Mouse (Mus musculus) thymus, postnatal 25 days (tissue): ENCODE measurements at regions not wholly inside any gene's neighbourhood (a gene's known extent, or its start where the extent isn't known, plus 50 kb on each side); places are given as distances from the start of the nearest gene placed in this dataset.

Experiments
- DNase-seq: peaks from one replicate; pipeline ENCODE4 v3.0.0; 2022

- no peak for DNase-seq
Measured at GRCm38 (mm10) chr1:155041592-155041991, 57.8 kb downstream of the Ier5 start.

DNA sequence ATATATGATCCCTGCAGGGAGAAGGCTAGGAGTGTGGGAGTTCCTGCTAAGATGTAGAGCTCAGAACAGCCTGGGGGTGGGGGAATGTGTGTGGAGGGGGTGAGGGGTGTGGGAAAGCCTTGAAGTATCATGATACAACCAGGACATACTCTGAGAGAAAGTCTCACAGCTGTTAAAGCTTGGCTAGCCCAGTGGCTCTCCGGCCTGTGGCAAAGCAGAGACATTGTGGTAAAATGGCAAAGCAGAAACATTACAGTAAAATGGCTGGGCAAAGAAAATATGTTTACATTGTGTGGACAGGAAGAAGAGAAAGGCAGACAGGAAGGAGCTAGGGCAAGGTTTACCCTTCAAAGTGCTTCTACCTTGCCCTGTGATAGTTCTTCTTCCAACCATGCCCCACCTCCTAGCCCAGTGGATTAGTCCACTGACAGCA lies 58.5 kb downstream of the Ier5 start:
- no peak for DNase-seq

GRCm38 (mm10) chr1:155040086-155040726 lies 59.2 kb downstream of the Ier5 start:
- no peak for DNase-seq

- no peak for DNase-seq
Measured at GRCm38 (mm10) chr1:155038631-155039625, 60.5 kb downstream of the Ier5 start.

DNA sequence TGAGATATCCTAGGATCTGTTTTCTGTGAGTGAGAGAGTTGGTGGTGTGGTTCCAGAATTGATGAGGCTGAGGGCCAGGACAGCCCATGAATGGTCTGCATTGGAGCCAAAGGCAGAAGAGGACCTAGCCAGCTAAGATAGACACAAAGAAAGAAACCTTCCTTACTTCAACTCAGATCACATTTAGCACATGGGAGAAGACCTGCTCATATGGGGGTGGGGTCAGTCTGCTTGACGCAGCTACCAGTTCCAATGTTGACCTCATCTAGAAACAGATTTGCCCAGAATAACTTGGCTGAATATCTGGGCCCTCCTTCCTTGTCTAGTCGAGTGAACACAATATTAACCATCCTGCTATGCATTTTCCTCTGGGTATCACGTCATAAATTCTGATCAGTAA lies 62.0 kb downstream of the Ier5 start:
- DNase-seq: no peak

DNA sequence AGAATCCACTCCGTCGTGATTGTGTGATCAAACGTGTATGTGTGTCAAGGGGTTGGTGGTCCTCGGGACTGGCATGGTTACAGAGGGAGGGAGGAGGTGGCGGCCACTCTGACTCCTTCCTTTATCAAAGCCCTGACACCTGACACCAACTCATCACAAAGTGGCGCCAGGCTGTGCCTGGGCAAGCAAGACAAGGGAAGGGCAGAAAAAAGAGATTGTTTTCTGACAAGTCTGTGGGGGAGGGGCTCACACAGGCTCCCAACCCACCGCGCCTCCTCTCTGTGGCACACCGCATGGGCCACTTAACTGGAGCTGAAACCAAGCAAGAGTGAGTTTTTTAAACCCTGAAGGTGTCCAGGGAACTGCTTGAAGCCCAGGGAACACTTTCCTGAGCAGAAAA lies 68.5 kb downstream of the Ier5 start:
- DNase-seq: no peak

DNA sequence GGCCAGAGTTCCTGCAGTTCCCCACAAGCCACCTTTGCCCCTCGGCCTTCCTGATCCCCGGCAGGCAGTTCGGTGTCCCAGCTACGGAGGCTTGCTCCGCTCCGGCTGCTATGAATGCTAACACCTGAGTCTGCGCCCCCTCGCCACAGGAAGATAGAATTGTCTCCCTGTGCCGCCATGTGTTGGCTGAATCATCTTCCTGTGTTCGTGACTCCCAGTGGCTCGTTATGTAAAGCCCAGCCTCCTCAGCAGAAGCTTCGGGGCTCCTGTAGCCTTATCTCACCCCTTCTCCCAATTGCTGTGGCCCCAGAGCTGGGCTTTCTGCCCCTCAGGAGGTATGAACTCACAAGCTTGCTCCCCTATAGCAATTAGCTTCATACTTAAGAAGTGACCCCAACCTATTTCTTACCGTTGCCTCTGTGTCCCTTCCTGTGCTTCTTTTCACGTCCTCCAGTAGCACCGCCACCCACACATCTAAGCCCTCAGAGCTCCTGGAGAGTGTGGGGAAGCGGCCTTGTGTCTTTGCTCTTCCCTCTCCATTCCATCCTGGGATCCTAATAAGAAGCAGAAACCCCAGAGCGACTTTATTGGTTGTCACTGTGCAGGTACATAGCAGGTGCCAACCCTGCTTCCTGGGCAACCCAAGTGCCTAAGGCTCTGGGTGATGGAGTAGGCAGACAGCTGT lies 70.1 kb downstream of the Ier5 start:
- peak; percentile 74 for DNase-seq

GRCm38 (mm10) chr1:155028735-155029134 lies 70.7 kb downstream of the Ier5 start:
- peak; percentile 54 for DNase-seq

- DNase-seq: no peak
Measured at GRCm38 (mm10) chr1:155028147-155028546, 71.3 kb downstream of the Ier5 start.

- DNase-seq: peak; percentile 84
Measured at GRCm38 (mm10) chr1:155027583-155027982, 71.9 kb downstream of the Ier5 start.

DNA sequence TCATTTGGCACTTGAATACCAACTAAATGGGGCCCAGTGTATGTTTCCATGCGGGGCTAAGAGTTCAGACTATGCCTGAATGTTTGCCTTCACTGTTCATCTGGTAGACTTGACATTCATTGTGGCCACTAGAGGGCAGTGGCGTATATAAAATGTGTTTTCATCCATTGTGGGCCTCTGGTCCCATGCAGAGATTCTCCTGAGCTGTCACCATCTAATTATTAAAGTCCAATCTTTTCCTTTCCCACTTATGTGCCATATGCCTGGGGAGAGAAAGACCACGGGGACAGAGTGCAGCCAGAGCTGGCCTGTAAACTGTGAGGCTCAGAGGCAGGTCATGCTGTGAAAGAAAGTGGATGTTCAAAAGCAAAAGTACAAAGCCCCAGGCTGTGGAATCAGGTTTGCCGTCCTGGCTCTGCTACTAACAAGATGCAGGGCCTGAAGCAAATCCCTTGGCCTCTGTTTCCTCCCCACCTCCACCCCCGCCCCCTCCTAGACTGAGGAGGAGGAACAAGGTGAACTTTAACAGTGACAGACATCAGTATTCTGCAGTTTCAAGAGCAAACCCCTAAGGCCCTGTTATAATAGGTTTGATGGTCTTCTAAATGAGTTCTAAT lies 73.5 kb downstream of the Ier5 start:
- peak; percentile 81 for DNase-seq

DNA sequence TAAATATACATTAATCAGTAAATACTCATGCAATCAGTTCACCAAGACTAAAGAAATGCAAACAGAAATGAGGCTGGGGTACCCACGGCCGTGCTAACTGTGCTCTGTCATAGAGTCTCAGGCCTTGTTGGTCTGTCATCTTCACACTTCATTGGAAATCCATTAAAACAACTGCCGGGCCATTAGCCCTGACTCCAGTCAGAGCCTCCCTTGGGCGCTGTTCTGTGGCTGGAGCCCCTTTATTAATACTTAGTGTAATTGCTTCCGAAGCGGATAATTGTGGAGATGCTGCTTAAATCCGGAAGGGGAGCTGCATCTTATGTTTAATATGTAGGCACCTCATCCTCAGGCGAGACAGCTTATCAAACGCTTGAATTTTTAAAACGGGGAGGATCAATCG lies 76.1 kb downstream of the Ier5 start:
- no peak for DNase-seq

DNA sequence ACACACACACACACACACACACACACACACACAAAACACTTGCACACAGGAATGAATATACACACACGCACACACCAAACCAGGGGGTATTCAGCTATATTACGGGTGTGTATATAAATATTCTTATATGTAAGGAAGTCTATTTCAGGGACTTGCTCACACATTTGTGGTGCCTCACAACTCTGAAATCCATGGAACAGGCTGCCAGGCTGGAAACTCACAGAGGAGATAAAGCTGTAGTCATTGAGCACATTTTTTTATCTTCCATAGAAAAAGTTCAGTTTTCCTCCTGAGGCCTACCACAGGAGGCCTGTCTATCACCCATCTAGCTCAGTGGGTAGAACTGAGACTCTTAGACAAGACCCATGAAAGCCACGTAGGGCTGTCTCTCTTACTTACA lies 83.8 kb downstream of the Ier5 start:
- no peak for DNase-seq

- DNase-seq: no peak
Measured at GRCm38 (mm10) chr1:155014944-155015343, 84.5 kb downstream of the Ier5 start.

DNA sequence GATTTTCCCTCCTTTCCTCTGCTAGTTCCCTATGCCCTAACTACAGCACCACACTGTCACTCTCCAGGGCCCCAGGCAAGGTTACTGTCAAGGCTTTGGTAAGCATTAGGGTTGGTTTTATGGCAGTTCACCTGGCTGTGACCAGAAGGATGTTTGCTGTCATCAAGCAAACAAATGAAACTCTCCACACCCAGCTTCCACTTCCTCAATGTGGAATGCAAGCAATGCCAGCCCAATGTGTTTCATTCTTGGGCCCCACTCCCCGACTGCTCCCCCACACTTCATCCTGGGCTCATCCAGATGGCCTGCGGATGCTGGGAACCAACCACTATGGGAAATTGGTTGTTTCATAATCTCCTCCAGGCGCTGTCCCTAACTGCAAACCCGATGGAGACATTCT lies 85.7 kb downstream of the Ier5 start:
- DNase-seq: no peak

DNA sequence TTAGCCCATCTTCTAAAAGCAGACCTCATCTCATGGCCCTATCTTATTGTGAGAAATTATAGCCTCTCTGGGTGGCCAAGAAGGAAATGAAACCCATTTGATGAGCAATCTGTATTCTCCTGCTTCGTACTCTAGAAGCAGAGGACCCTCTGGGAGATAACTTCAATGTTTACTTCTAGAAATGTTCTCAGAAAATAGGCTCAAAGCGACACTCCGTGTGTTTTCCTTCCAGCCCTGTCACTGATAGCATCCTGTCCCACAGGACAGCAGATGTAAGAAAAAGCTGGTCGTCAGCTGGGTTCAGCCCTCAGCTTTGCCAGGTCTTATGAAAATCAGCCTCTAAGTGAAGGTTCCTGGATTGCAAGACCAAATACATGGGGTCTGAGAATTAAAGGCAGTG lies 86.1 kb downstream of the Ier5 start:
- no peak for DNase-seq

DNA sequence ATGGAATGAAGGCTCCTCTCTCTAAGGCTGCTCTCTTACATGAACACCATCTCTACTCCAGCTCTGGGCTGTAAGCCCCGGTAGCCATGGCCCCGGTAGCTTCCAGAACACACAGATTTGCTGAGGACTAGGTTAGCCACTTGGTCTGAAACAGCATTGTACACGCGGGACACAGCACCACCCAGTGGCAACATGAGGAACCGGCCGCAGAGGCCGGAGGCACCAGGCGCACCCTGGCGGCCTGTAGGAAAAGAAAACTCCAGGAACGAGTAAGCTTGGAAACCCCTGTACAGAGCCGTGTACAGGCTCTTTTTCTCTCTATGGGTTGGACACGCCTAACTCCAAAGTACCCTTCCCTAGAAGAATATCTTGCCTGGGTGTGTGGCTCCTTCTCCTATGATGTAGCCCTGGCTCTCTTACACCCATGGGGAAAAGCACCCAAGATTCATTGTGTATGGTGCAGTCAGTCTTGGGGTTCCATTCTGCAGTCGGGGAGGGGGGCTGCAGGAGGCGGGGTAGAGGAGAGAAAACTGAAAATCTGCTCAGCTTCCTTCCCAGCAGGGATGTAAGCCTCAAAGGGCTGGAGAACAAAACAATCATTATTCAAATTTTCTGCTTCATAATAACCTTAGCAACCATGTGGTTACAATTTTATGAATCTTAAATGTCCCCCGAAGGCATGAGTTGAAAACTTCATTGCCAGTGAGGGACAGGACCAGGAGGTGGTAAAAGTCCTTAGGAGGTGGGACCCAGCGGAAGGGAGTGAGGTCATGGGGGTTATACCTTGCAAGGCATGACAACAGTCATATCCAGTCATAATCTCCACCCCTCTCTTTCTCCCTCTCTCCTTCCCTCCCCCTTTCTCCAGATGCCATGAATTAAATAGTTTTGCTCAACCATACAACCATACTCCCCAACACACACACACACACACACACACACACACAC lies 92.6 kb downstream of the Ier5 start:
- DNase-seq: peak; percentile 84

DNA sequence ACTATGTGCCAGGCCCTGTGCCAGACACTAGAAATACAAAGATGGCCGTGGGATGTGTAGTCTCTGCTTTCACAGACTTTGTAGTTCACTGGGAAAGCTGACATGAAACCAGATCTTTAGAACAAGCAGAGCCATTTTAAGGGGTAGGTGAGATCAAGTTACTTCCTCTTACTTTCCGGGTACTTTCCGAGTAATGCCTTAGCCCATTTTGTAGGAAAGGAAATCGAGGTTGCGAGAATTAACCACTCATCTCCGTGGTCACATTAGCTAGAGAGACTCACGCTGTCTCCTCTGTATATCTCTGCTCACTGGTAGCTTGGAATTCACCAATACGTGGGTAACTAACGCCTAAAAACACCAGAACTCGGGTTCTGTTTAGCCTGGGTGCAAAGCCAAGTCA lies 93.3 kb downstream of the Ier5 start:
- no peak for DNase-seq

DNA sequence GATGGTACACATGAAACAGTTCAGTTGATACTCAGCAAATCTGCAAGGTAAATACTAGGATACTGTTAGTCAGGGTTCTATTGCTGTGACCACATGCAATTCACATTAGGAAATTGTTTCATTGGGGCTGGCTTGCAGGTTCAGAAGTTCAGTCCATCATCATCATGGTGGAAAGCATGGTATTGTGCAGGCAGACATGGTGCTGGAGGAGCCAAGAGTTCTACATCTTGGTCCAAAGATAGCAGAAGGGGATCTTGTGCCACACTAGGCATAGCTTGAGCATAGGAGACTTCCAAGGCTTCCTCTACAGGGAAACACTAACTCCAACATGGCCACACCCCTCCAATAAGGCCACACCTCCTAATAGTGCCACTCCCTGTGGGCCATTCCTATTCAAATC lies 99.1 kb downstream of the Ier5 start:
- DNase-seq: no peak

- DNase-seq: no peak
Measured at GRCm38 (mm10) chr1:154999501-155000131, 99.8 kb downstream of the Ier5 start.

- no peak for DNase-seq
Measured at GRCm38 (mm10) chr1:154995778-154996390, 103.6 kb downstream of the Ier5 start.
